Mouse (Mus musculus) midbrain, embryonic 16.5 days (tissue): ENCODE data around the gene Per2. TPM values are rescaled to one million over a fixed set of nuclear protein-coding genes. Genes with fewer than 3 reads are reported as not detected.

ENCODE experiments used
- ATAC-seq: fragments of 200-750 bp; cut with Nextera tagmentation; 2 replicates; pipeline ENCODE4 v1.8.0; 2017; ENCODE audit warnings: moderate TSS enrichment
- H3K27ac ChIP-seq: fragments of 300-500 bp; sonication (generic); 2 replicates; pipeline ENCODE4 v1.5.1; 2014; ENCODE audit warnings: mild to moderate bottlenecking, low read length, mixed read lengths
- H3K27me3 ChIP-seq: fragments of 300-500 bp; sonication (generic); 2 replicates; pipeline ENCODE4 v1.6.1; 2014; ENCODE audit warnings: low read depth, low read length, mixed read lengths; ENCODE audit not compliant: control insufficient read depth, insufficient read depth
- H3K36me3 ChIP-seq: fragments of 300-500 bp; sonication (generic); 2 replicates; pipeline ENCODE4 v1.6.1; 2014; ENCODE audit warnings: mild to moderate bottlenecking, low read length, moderate library complexity, mixed read lengths; ENCODE audit not compliant: control insufficient read depth, insufficient read depth
- H3K4me1 ChIP-seq: fragments of 300-500 bp; sonication (generic); 2 replicates; pipeline ENCODE4 v1.6.1; 2014; ENCODE audit warnings: mild to moderate bottlenecking, low read length, mixed read lengths; ENCODE audit not compliant: control insufficient read depth, insufficient read depth
- H3K4me2 ChIP-seq: fragments of 300-500 bp; sonication (generic); 2 replicates; pipeline ENCODE4 v1.6.1; 2014; ENCODE audit warnings: mild to moderate bottlenecking, low read length, mixed read lengths
- H3K4me3 ChIP-seq: fragments of 300-500 bp; sonication (generic); 2 replicates; pipeline ENCODE4 v1.5.1; 2014; ENCODE audit warnings: low read depth, mild to moderate bottlenecking, low read length, moderate library complexity, mixed read lengths
- H3K9ac ChIP-seq: fragments of 300-500 bp; sonication (generic); 2 replicates; pipeline ENCODE4 v1.6.1; 2014; ENCODE audit warnings: low read depth, low read length, mixed read lengths
- H3K9me3 ChIP-seq: fragments of 300-500 bp; sonication (generic); replicated peaks from 2 replicates; pipeline ENCODE4 v1.6.1; 2014; ENCODE audit warnings: mild to moderate bottlenecking, low read length, mixed read lengths; ENCODE audit not compliant: control insufficient read depth, poor library complexity, severe bottlenecking
- WGBS: fragments of 180-500 bp; shearing (Covaris S2); extraction: QIAGEN DNeasy Blood & Tissue Kit; methylation state at CpG from one replicate; pipeline ENCODE4 v1.1.7; 2014; 5-methylcytosine and 5-hydroxymethylcytosine counted together
- polyA plus RNA-seq: library from polyadenylated mRNA; unstranded; fragments of >200 nt; fragmentation: Nextera tagmentation; extraction: Ambion mirVana; gene quantifications from 2 replicates; pipeline ENCODE4 v1.2.1, GENCODE M21; 2015

The Per2 gene
- polyA plus RNA-seq, 1 experiment from 2014 or later = 4.5 TPM

- no peak for ATAC-seq
Observed at GRCm38 (mm10) chr1:91413536-91413897, 45.6 kb downstream of the Per2 start.

GRCm38 (mm10) chr1:91413030-91413506, 46.1 kb downstream of the Per2 start:
- H3K9ac ChIP-seq = peak overlapping the region; percentile 90
- H3K4me3 ChIP-seq = peak overlapping the region; percentile 82
- no peaks in the 10 kb centered on the region for H3K27me3 ChIP-seq
- no peaks in the 10 kb centered on the region for H3K9me3 ChIP-seq
- under 1% methylated on average over 30 of the region's 34 CpGs for WGBS
- peak overlapping the region; percentile 91 for H3K27ac ChIP-seq
- peak; percentile 94 for ATAC-seq
- peak overlapping the region; percentile 88 for H3K4me2 ChIP-seq
- H3K36me3 ChIP-seq = no peaks in the 10 kb centered on the region
- H3K4me1 ChIP-seq = peaks cover 29% of the 10 kb centered on the region

More at GRCm38 (mm10) chr1:91413536-91413897, 45.6 kb downstream of the Per2 start:
- Histone ChIP-seq H3K4me1 (peaks cover 29% of the 10 kb centered on the region), H3K27me3 (no peaks in the 10 kb centered on the region), H3K36me3 (no peaks in the 10 kb centered on the region), H3K9me3 (no peaks in the 10 kb centered on the region), H3K4me3 (peak overlapping the region; percentile 82), H3K27ac (peak overlapping the region; percentile 91), H3K9ac (peak overlapping the region; percentile 90), H3K4me2 (peak overlapping the region; percentile 88)
- under 1% methylated on average over 14 of the region's 14 CpGs for WGBS

GRCm38 (mm10) chr1:91412286-91413029, 46.7 kb downstream of the Per2 start:
- Histone ChIP-seq H3K36me3 (no peaks in the 10 kb centered on the region), H3K27ac (peak overlapping the region; percentile 91), H3K4me3 (peak overlapping the region; percentile 82), H3K4me1 (peaks cover 29% of the 10 kb centered on the region), H3K27me3 (no peaks in the 10 kb centered on the region), H3K9me3 (no peaks in the 10 kb centered on the region), H3K4me2 (peak overlapping the region; percentile 88), H3K9ac (peak overlapping the region; percentile 90)
- 2% methylated on average over 54 of the region's 65 CpGs for WGBS
- ATAC-seq = peak; percentile 46

GRCm38 (mm10) chr1:91411631-91412285, 47.4 kb downstream of the Per2 start:
- peak overlapping the region; percentile 14; the same call in 1 of the 2 replicates for H3K27ac ChIP-seq
- ATAC-seq = no peak

GRCm38 (mm10) chr1:91407819-91408218, 51.3 kb downstream of the Per2 start:
- Histone ChIP-seq H3K4me3 (no peak overlapping the region), H3K9ac (no peak overlapping the region), H3K9me3 (no peaks in the 10 kb centered on the region), H3K36me3 (no peaks in the 10 kb centered on the region), H3K27me3 (no peaks in the 10 kb centered on the region), H3K27ac (no peak overlapping the region), H3K4me1 (peaks cover 9% of the 10 kb centered on the region), H3K4me2 (no peak overlapping the region)
- 85% methylated on average over 4 of the region's 4 CpGs for WGBS
- ATAC-seq = no peak

More at GRCm38 (mm10) chr1:91411631-91412285, 47.4 kb downstream of the Per2 start:
- H3K4me2 ChIP-seq = peak overlapping the region; percentile 88
- no peaks in the 10 kb centered on the region for H3K36me3 ChIP-seq
- 39% methylated on average over 8 of the region's 8 CpGs for WGBS
- H3K4me1 ChIP-seq = peaks cover 29% of the 10 kb centered on the region
- H3K9me3 ChIP-seq = no peaks in the 10 kb centered on the region
- H3K27me3 ChIP-seq = no peaks in the 10 kb centered on the region
- H3K4me3 ChIP-seq = peak overlapping the region; percentile 82
- peak overlapping the region; percentile 90 for H3K9ac ChIP-seq

DNA sequence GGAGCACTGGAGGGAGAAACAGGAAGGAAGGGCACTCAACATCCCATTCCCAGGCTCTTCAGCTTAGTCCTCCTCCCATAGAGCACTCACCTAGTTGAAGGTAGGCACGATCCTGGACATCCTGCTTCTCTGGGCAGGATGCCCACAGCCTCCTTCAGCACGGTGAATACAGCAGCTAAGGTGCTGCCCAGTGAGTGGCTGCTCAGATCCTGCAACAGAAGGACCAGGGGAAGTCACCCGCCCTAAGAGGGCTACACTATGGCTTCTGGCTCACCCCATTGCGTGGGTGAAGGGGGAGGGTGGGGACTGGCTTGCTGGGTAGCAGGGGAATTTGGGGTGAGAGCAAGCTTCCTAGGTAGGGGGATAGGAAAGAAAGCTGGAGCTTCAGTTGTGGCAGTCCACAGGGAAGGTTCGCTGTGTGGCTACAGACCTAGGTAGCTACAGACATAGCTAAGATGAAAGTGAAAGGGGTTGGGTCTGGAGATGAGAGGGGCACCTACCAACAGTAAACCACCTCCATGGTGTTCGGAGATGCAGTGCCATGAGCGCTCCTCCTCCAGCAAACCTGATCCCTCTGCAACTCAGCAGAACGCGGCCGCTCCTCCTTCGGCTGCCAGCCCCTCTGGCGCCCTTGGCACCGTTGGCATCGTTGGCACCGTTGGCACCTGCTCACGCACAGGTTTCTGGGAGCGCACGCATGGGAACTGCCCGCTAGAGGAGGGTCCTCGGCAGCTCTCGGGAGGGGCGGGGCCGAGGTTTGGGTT, 53.5 kb downstream of the Per2 start:
- H3K9me3 ChIP-seq = no peaks in the 10 kb centered on the region
- no peaks in the 10 kb centered on the region for H3K36me3 ChIP-seq
- no peak overlapping the region for H3K4me3 ChIP-seq
- H3K27me3 ChIP-seq = no peaks in the 10 kb centered on the region
- WGBS = 61% methylated on average over 23 of the region's 23 CpGs
- peak; percentile 32; the same call in 1 of the 2 replicates for ATAC-seq
- H3K9ac ChIP-seq = no peak overlapping the region
- H3K27ac ChIP-seq = no peak overlapping the region
- no peaks in the 10 kb centered on the region for H3K4me1 ChIP-seq
- no peak overlapping the region for H3K4me2 ChIP-seq

GRCm38 (mm10) chr1:91404976-91405375, 54.1 kb downstream of the Per2 start:
- WGBS = 36% methylated on average over 1 of the region's 1 CpGs
- Histone ChIP-seq H3K9ac (no peak overlapping the region), H3K4me3 (no peak overlapping the region)

DNA sequence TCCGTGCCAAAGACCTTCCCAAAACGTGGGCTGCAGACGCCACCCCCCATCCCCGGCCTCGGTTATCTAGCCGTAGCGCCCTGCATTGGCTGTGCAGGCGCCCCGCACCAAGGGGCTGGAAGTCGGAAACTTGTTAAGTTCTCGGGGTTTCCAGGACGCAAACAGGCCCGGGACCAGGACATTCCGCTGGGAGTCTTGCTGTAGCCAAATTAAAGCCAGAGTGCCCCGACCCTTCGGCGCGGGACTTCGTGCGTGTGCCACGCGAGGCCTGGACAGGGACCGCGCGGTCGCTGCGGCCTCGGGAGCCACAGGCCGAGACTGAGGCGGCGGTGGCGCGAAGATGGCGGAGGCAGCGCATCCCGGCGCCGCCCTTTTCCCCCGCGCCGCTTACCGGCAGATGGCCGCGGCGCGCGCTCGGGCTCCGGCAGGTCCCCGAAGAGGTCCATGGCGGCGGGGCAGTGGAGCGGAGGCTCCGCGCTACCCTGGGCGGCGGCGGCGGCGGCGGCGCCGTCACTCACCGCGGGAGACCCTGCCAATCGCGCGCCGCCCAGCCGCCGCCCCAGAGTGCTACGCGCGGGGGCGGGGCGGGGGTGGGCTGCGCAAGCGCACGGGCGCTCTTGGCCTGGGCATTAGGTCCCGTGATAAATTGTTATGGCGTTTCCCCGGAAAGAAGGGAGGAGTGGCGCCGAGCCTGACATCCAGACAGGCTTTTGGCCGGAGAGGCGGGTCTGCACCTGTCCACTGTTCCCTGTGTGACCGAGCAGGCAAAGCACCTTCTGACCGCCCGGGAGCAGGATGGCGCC, 60.7 kb downstream of the Per2 start, which contains the start of gene Ilkap:
Gene Ilkap (minus strand): TSS at position 556 of the 803 bp plus-strand sequence.
- H3K27me3 ChIP-seq = no peaks in the 10 kb centered on the region

More at GRCm38 (mm10) chr1:91404976-91405375, 54.1 kb downstream of the Per2 start:
- Histone ChIP-seq H3K4me1 (no peaks in the 10 kb centered on the region), H3K36me3 (no peaks in the 10 kb centered on the region), H3K27me3 (no peaks in the 10 kb centered on the region), H3K27ac (no peak overlapping the region), H3K4me2 (no peak overlapping the region), H3K9me3 (no peaks in the 10 kb centered on the region)
- ATAC-seq = no peak

More for the DNA sequence above, 60.7 kb downstream of the Per2 start, which contains the start of gene Ilkap:
- no peaks in the 10 kb centered on the region for H3K36me3 ChIP-seq
- ATAC-seq = peak; percentile 96
- peak within 1 kb of the TSS; percentile 88 for H3K9ac ChIP-seq
- peaks cover 25% of the 10 kb centered on the region for H3K4me1 ChIP-seq
- H3K4me2 ChIP-seq = peak within 1 kb of the TSS; percentile 80
- WGBS = under 1% methylated on average over 83 of the region's 91 CpGs
- no peaks in the 10 kb centered on the region for H3K9me3 ChIP-seq
- peak within 1 kb of the TSS; percentile 93 for H3K4me3 ChIP-seq
- peak within 1 kb of the TSS; percentile 94 for H3K27ac ChIP-seq
